Mouse (Mus musculus): ENCODE measurements around the gene Pglyrp3.
"Not testable (repeated sequence)": the region's sequence is repeated elsewhere in the genome, so short reads cannot be mapped to it uniquely, and the experiment has no call there.

Pglyrp3 gene

GRCm38 (mm10) chr3:92014283-92014682 is at the start of gene Pglyrp3:
Gene Pglyrp3 (plus strand): TSS chr3:92014583.
- no peak for DNase-seq

- DNase-seq = no peak
Observed at GRCm38 (mm10) chr3:92011001-92011400, 3.4 kb upstream of the Pglyrp3 start.

- DNase-seq = not testable (repeated sequence)
Observed at GRCm38 (mm10) chr3:92024541-92024940, 10.2 kb downstream of the Pglyrp3 start.

- no peak for DNase-seq
Observed at GRCm38 (mm10) chr3:92033203-92033602, 18.8 kb downstream of the Pglyrp3 start.

GRCm38 (mm10) chr3:92033892-92034291 is 19.5 kb downstream of the Pglyrp3 start:
- DNase-seq = no peak

GRCm38 (mm10) chr3:92050382-92051054 is 36.1 kb downstream of the Pglyrp3 start:
- no peak for DNase-seq

GRCm38 (mm10) chr3:92080462-92081284 is 66.3 kb downstream of the Pglyrp3 start:
- no peak for DNase-seq

Measured in right cerebral cortex, postnatal 4 days (tissue).